Mouse (Mus musculus): ENCODE measurements at regions not wholly inside any gene's neighbourhood (a gene's known extent, or its start where the extent isn't known, plus 50 kb on each side); places are given as distances from the start of the nearest gene placed in this dataset.

DNA sequence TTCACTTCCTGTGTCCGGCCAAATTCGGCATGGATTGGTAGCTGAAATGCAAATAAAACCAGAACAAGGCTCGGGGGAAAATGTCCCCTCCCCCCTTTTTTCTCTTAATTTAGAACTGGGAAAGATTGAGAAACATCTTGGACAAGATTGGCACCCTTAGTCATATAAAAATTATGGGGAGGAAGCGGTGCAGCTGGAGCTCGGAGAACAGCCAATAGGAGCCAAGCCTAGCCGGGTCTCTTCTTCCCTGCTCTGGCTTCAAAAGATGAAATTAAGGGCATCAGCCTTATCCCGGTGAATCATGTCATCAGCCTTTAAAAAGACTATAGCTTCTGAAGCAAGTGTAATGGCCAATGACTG lies 213.3 kb upstream of the Amigo2 start:
- no peak for DNase-seq (ENCODE audit: low spot score)

DNA sequence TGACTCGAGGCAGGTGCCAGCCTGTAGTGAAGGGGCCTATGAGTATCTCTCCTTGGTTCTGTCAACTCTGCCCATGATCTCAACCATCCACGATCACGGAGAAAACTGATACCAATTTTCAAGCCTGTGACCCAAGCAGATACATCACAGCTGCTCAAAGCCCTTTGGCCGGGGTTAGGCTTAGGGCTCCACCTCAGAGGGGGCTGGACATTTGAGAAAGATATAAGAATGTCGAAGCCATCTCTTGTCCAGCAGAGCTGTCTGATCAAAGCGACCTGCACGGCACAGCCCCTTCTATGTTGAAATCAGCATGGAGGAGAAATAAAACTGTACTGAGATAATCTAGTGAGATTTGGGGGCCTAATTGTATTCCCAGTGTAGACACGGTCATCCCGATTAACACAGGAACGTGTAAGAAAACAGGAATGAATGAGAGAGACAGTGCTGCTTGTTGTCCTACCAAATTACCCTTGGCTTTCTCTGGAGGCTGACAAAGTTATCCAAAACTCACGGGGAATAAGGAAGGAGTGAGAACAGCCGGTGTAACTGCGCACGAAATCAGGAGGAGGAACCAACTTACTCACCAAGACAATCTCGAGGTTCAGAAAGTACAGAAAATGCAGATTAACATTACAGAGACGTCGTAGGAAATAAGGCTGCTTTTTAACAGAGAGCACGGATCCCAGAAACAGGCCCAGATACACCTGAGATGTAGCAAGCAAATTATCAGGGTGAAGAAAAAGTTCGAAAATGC lies 212.7 kb upstream of the Amigo2 start:
- no peak for DNase-seq (ENCODE audit: low spot score)

GRCm38 (mm10) chr15:97458748-97459221 lies 211.7 kb upstream of the Amigo2 start:
- DNase-seq (ENCODE audit: low spot score) = no peak

DNA sequence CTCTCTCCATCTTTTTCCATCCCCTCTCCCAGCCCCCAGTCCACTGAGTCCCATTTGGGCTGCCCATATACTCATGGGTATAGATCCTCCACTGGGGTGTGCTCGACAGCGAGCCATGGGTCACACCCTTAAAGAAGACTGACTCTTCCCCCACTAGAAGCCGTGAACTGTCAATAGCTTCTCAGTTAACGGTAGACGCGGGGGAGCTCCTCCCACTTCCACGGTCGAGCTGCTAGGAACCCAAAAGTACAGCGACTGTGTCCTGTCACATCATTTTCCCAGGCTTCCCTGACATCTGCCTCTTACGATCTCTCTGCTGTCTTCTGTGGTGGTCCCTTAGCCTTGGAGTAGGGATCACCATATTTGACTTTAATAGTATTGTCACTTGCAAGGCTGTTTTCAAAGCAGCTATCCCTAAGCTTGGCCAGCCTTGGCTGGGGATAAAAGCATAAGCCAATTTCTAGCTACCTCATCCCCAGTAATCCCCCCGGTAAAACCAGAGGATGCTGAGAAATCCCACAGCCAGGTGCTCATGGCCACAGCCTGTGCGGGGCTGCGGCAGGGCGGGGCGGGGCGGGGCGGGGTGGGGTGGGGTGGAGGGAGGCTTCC lies 211.2 kb upstream of the Amigo2 start:
- no peak for DNase-seq (ENCODE audit: low spot score)

- no peak for DNase-seq (ENCODE audit: low spot score)
Observed at GRCm38 (mm10) chr15:97457468-97457867, 210.4 kb upstream of the Amigo2 start.

DNA sequence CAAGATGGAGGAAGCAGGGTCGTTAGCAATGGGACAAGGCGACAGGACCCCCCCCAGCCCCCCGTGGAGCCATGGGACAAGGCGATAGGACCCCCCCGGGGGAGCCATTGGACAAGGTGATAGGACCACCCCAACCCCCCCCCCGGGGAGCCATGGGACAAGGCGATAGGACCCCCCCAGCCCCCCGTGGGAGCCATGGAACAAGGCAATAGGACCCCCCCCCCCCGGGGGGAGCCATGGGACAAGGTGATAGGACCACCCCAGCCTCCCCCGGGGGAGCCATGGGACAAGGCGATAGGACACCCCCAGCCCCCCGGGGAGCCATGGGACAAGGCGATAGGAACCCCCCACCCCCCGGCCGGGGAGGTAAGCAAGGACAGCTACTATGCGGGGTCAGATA lies 209.9 kb upstream of the Amigo2 start:
- no peak for DNase-seq (ENCODE audit: low spot score)

DNA sequence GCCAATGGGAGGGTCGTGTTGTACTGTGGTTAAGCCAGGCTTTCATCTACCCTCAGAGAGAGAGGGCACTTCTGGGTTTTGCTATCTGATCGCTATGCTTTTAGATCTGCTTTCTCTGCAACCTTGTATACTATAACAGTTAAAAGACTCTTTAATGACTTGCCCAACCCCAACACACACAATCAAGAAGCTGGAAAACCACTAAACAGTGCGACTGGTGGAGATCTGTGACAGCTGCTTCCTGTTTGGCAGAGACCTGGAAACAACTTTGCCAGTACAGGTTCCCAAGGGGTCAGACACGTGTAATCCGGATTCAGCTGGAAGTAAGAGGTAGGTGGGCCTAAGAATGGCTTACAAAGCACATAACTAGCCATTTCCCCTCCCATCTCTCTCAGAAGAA lies 208.6 kb upstream of the Amigo2 start:
- no peak for DNase-seq (ENCODE audit: low spot score)

GRCm38 (mm10) chr15:97449724-97450123 lies 202.6 kb upstream of the Amigo2 start:
- DNase-seq (ENCODE audit: low spot score) = no peak

DNA sequence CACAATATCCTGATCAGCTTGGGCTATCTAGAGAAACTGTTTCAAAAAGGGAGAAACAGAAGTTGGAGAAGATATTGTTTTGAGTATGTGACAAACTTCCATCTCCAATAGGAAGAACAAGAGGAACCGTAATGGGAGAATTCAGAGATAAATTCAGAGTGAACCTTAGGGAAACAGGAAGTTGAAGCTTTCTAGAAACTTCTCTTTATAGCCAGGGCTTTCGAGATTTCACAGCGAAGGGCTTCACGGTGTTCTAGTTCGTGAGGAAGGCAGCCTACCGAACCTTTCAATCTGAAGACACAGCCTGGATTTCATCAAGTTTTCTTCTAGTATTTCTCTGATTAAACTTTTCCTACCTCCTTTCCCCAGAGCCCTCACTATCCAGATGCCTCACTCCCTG lies 201.9 kb upstream of the Amigo2 start:
- DNase-seq (ENCODE audit: low spot score) = no peak

DNA sequence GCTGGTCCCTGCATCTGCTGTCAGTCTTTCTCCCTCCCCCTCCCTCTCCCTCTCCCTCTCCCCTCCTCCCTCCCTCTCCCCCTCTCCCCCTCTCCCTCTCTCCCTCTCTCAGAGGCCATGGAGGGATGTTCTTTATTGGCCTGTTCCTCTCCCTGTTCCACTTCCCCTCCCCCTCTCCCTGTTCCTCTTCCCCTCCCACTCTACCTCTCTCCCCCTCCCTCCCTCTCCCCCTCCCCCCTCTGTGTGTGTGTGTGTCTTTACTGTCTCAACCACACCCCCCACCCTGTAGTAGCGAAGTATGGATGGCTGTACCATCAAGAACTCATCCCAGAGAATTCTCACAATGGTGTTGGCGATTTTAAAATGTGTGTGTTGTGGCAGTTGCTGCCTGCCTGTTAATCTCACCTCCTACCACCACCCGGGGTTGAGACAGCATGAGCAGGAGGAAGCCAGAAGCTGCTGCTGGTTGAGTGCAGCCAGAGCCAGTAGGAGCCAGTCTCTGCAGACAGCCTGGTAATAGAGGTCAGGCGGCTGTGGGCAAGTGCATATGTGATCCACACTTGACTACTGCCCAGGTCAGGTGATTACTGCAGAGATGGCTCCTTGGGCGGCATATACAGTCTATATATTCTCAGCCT lies 201.3 kb upstream of the Amigo2 start:
- no peak for DNase-seq (ENCODE audit: low spot score)

DNA sequence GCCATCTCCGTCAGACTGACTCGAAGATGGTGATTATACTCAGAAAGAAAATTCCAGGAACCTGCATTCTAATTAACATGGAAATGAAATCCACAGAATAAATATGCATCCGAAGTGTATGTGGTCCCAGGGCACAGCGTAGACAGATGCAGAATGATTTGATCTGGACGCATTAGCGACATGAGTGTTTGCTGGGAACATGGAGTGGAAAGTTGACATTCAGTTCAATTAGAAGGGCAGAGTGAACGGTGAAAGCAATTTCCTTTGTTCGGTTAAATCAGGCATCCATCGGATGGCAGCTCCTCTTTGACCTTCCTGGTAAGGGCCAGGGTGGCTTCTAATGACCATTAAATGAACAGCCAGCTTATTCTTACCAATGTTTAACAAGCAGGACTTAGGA lies 199.1 kb upstream of the Amigo2 start:
- DNase-seq (ENCODE audit: low spot score) = no peak

DNA sequence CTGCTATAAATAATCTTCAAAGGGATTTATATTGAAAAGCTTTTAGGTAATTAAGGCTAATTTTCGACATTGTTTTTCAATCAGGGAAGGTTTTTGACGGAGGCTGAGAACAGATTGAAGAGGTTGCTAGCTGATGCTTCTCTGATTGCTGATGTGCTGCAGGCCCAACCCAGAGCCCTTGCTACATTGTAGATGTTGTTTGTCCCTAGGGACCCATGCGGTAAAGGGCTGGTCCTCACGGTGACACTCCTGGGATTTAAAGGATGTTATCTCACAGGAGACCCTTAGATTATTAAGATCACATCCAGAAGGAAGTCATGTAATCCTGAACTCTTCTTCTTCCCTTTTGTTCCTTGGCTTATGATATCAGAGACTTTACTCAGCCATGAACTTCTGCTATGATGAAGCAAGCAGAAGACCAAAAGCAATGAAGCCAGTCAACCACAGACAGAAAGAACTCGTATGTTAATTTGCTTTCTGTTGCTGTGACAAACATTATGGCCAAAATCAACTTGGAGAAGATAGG lies 191.2 kb upstream of the Amigo2 start:
- DNase-seq (ENCODE audit: low spot score) = no peak

Data from urinary bladder, adult 2 months (tissue).